Mouse (Mus musculus) MEL (cell line): ENCODE measurements at regions not wholly inside any gene's neighbourhood (a gene's known extent, or its start where the extent isn't known, plus 50 kb on each side); places are given as distances from the start of the nearest gene placed in this dataset.
"Not testable (repeated sequence)": the region's sequence is repeated elsewhere in the genome, so short reads cannot be mapped to it uniquely, and the experiment has no call there.

Experiments used
- DNase-seq: peaks from one replicate; pipeline ENCODE4 v3.0.0; 2011; ENCODE audit warnings: low read depth, low spot score
- H3K27ac ChIP-seq: 2 replicates; pipeline ENCODE4 v1.5.1; 2012; ENCODE audit warnings: low read depth, mild to moderate bottlenecking, control low read depth, low read length, moderate library complexity; ENCODE audit not compliant: control insufficient read depth
- H3K27me3 ChIP-seq, 2 experiments: fragments of 150-350 bp in 1 of 2; sonication (generic) in 1 of 2; 2 replicates each; pipeline ENCODE4 v1.6.1; 2012; ENCODE audit warnings: low read length in 2 of 2, mild to moderate bottlenecking in 2 of 2, improper control_type of control experiment in 1 of 2, moderate library complexity in 1 of 2; ENCODE audit not compliant: insufficient read depth in 2 of 2, control insufficient read depth in 1 of 2
- H3K36me3 ChIP-seq, 2 experiments: 2 replicates each; pipeline ENCODE4 v1.6.1; 2012 to 2014; ENCODE audit warnings: low read length in 2 of 2, improper control_type of control experiment in 1 of 2, inconsistent platforms in 1 of 2, mild to moderate bottlenecking in 1 of 2; ENCODE audit not compliant: insufficient read depth in 2 of 2, control insufficient read depth in 1 of 2
- H3K4me1 ChIP-seq, 2 experiments: fragments of 150-350 bp in 1 of 2; sonication (generic) in 1 of 2; 2 replicates each; pipeline ENCODE4 v1.6.1; 2012; ENCODE audit warnings: low read length in 2 of 2, improper control_type of control experiment in 1 of 2, mild to moderate bottlenecking in 1 of 2; ENCODE audit not compliant: insufficient read depth in 2 of 2, control insufficient read depth in 1 of 2
- H3K4me3 ChIP-seq, 2 experiments: fragments of 150-350 bp in 1 of 2; sonication (generic) in 1 of 2; 2 replicates each; pipeline ENCODE4 v1.5.1; 2012; ENCODE audit warnings: low read depth in 2 of 2, low read length in 2 of 2, mild to moderate bottlenecking in 2 of 2, moderate library complexity in 2 of 2, control low read depth in 1 of 2, improper control_type of control experiment in 1 of 2; ENCODE audit not compliant: control insufficient read depth in 1 of 2, insufficient read depth in 1 of 2
- H3K79me2 ChIP-seq: 2 replicates; pipeline ENCODE4 v1.6.1; 2012; ENCODE audit warnings: mild to moderate bottlenecking, low read length, moderate library complexity; ENCODE audit not compliant: control insufficient read depth, poor library complexity, insufficient read depth
- H3K9ac ChIP-seq: 2 replicates; pipeline ENCODE4 v1.6.1; 2012; ENCODE audit warnings: low read depth, mild to moderate bottlenecking, control low read depth, low read length, moderate library complexity; ENCODE audit not compliant: control insufficient read depth, poor library complexity, severe bottlenecking
- H3K9me3 ChIP-seq: fragments of 150-350 bp; sonication (generic); replicated peaks from 2 replicates; pipeline ENCODE4 v1.6.1; 2012; ENCODE audit warnings: mild to moderate bottlenecking, low read length, improper control_type of control experiment, moderate library complexity; ENCODE audit not compliant: insufficient read depth
- CHD1 ChIP-seq: IDR thresholded peaks from 2 replicates; pipeline ENCODE4 v1.6.1; 2012; ENCODE audit warnings: low read depth, mild to moderate bottlenecking, inconsistent platforms, low read length, improper control_type of control experiment
- ETS1 ChIP-seq: IDR thresholded peaks from 2 replicates; pipeline ENCODE4 v1.6.1; 2012; ENCODE audit warnings: low read depth, mild to moderate bottlenecking, inconsistent platforms, low read length, improper control_type of control experiment, moderate library complexity
- GATA1 ChIP-seq: IDR thresholded peaks from 2 replicates; pipeline ENCODE4 v1.6.1; 2011; ENCODE audit warnings: low read depth, low read length, improper control_type of control experiment
- MEF2A ChIP-seq: IDR thresholded peaks from 2 replicates; pipeline ENCODE4 v1.6.1; 2014; ENCODE audit warnings: low read depth, mild to moderate bottlenecking, inconsistent platforms, low read length, improper control_type of control experiment; ENCODE audit not compliant: poor library complexity, insufficient replicate concordance, severe bottlenecking; ENCODE audit errors: extremely low read depth
- MXI1 ChIP-seq: IDR thresholded peaks from 2 replicates; pipeline ENCODE4 v1.6.1; 2011; ENCODE audit warnings: mild to moderate bottlenecking, low read depth, low read length, improper control_type of control experiment
- MYB ChIP-seq: IDR thresholded peaks from 2 replicates; pipeline ENCODE4 v1.6.1; 2011; ENCODE audit warnings: mild to moderate bottlenecking, low read depth, low read length, improper control_type of control experiment
- MYC ChIP-seq: IDR thresholded peaks from 2 replicates; pipeline ENCODE4 v1.6.1; 2011; ENCODE audit warnings: low read depth, mild to moderate bottlenecking, low read length, improper control_type of control experiment, moderate library complexity
- NRF1 ChIP-seq: IDR thresholded peaks from 2 replicates; pipeline ENCODE4 v1.6.1; 2014; ENCODE audit warnings: low read depth, mild to moderate bottlenecking, inconsistent platforms, low read length, improper control_type of control experiment, moderate library complexity; ENCODE audit not compliant: poor library complexity, insufficient read depth, severe bottlenecking
- RCOR1 ChIP-seq: IDR thresholded peaks from 2 replicates; pipeline ENCODE4 v1.6.1; 2012; ENCODE audit warnings: low read depth, mild to moderate bottlenecking, inconsistent platforms, low read length, improper control_type of control experiment
- SIN3A ChIP-seq: IDR thresholded peaks from 2 replicates; pipeline ENCODE4 v1.6.1; 2012; ENCODE audit warnings: low read length, improper control_type of control experiment, inconsistent platforms
- TAL1 ChIP-seq: IDR thresholded peaks from 2 replicates; pipeline ENCODE4 v1.6.1; 2012; ENCODE audit warnings: mild to moderate bottlenecking, inconsistent platforms, low read length, moderate library complexity, mixed read lengths
- TBP ChIP-seq: IDR thresholded peaks from 2 replicates; pipeline ENCODE4 v1.8.0; 2011; ENCODE audit warnings: low read depth, low read length, improper control_type of control experiment
- UBTF ChIP-seq: IDR thresholded peaks from 2 replicates; pipeline ENCODE4 v1.6.1; 2012; ENCODE audit warnings: low read depth, mild to moderate bottlenecking, inconsistent platforms, low read length, improper control_type of control experiment, moderate library complexity, borderline replicate concordance; ENCODE audit not compliant: insufficient read depth
- ZC3H11A ChIP-seq: IDR thresholded peaks from 2 replicates; pipeline ENCODE4 v1.6.1; 2012; ENCODE audit warnings: low read depth, mild to moderate bottlenecking, inconsistent platforms, low read length, improper control_type of control experiment
- ZNF384 ChIP-seq: IDR thresholded peaks from 2 replicates; pipeline ENCODE4 v1.6.1; 2012; ENCODE audit warnings: low read depth, mild to moderate bottlenecking, inconsistent platforms, low read length, improper control_type of control experiment

GRCm38 (mm10) chr15:14123829-14124228 is 950.4 kb upstream of the Cdh6 start:
- Histone ChIP-seq H3K27me3 (no peaks in the 10 kb centered on the region), H3K27ac (no peak overlapping the region), H3K79me2 (no peaks in the 10 kb centered on the region), H3K4me3 (no peak overlapping the region), H3K9me3 (no peaks in the 10 kb centered on the region), H3K36me3 (no peaks in the 10 kb centered on the region), H3K4me1 (no peaks in the 10 kb centered on the region), H3K9ac (no peak overlapping the region)
- no peak for TF ChIP-seq MYC
- TF ChIP-seq TBP = no peak
- no peak for TF ChIP-seq ZNF384
- no peak for TF ChIP-seq CHD1
- TF ChIP-seq MYB = no peak
- no peak for TF ChIP-seq GATA1
- no peak for TF ChIP-seq MXI1
- TF ChIP-seq MEF2A = no peak
- TF ChIP-seq ZC3H11A = no peak
- TF ChIP-seq SIN3A = no peak
- no peak for DNase-seq

- H3K27me3 ChIP-seq, H3K36me3 ChIP-seq, H3K9ac ChIP-seq, H3K4me1 ChIP-seq, H3K27ac ChIP-seq, H3K4me3 ChIP-seq, H3K9me3 ChIP-seq, H3K79me2 ChIP-seq, DNase-seq: not testable (repeated sequence)
Measured at GRCm38 (mm10) chr15:14118321-14118720, 944.8 kb upstream of the Cdh6 start.

DNA sequence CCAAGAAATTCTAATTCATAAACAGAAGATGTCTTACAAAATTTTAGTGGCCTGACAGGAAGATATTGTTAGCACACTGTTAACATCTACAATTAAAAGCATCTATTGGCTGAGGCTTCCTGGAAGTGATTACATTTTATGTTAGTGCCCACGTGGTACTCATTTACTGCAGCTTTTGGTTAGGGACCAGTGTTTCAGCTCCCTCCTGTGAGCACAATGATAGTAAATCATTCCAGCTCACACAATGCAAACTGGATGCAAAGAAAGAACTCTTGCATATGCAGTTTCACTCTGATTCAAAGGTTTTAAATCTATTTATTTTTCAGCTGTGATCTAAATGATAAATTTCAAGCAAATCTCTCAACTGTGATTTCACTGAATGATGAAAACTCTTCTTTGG is 928.3 kb upstream of the Cdh6 start:
- no peak overlapping the region for H3K9ac ChIP-seq
- H3K79me2 ChIP-seq = no peaks in the 10 kb centered on the region
- no peaks in the 10 kb centered on the region for H3K27me3 ChIP-seq
- TF ChIP-seq MEF2A (no peak), GATA1 (no peak), NRF1 (no peak), UBTF (no peak), ETS1 (no peak), RCOR1 (no peak), TAL1 (no peak)
- no peaks in the 10 kb centered on the region for H3K9me3 ChIP-seq
- H3K4me3 ChIP-seq = no peak overlapping the region
- no peaks in the 10 kb centered on the region for H3K36me3 ChIP-seq
- H3K4me1 ChIP-seq = no peaks in the 10 kb centered on the region
- no peak overlapping the region for H3K27ac ChIP-seq
- DNase-seq = no peak
